Mouse (Mus musculus) ES-Bruce4 (cell line): ENCODE results near the gene Ctu2. TPM values are rescaled to one million over a fixed set of nuclear protein-coding genes. Genes with fewer than 3 reads are reported as not detected.
A peak's percentile ranks its signal among the peaks of the same experiment; 100 is the strongest.

Experiments
- H3K27ac ChIP-seq: 2 replicates; pipeline ENCODE4 v1.5.1; 2012; ENCODE audit warnings: low read length, inconsistent platforms; ENCODE audit not compliant: insufficient read depth
- H3K27me3 ChIP-seq: 2 replicates; pipeline ENCODE4 v1.6.1; 2012; ENCODE audit warnings: mild to moderate bottlenecking, low read length, inconsistent platforms; ENCODE audit not compliant: control insufficient read depth, poor library complexity, insufficient read depth, severe bottlenecking
- H3K36me3 ChIP-seq: 2 replicates; pipeline ENCODE4 v1.6.1; 2012; ENCODE audit warnings: inconsistent platforms, mild to moderate bottlenecking, low read length, moderate library complexity; ENCODE audit not compliant: control insufficient read depth, poor library complexity, insufficient read depth, severe bottlenecking
- H3K4me1 ChIP-seq: one replicate; pipeline ENCODE4 v1.8.1; 2011; ENCODE audit warnings: low read length; ENCODE audit not compliant: control insufficient read depth, insufficient read depth
- H3K4me3 ChIP-seq: 2 replicates; pipeline ENCODE4 v1.5.1; 2011; ENCODE audit warnings: low read depth, mild to moderate bottlenecking, low read length
- H3K9ac ChIP-seq: 2 replicates; pipeline ENCODE4 v1.6.1; 2012; ENCODE audit warnings: low read depth, mild to moderate bottlenecking, inconsistent platforms; ENCODE audit not compliant: poor library complexity, severe bottlenecking
- H3K9me3 ChIP-seq: replicated peaks from 2 replicates; pipeline ENCODE4 v1.6.1; 2012; ENCODE audit warnings: mild to moderate bottlenecking, low read length, inconsistent platforms; ENCODE audit not compliant: control insufficient read depth, poor library complexity, insufficient read depth, severe bottlenecking
- CTCF ChIP-seq: IDR thresholded peaks from one replicate; pipeline ENCODE4 v1.8.1; 2011; ENCODE audit warnings: low read depth, low read length
- EP300 ChIP-seq: IDR thresholded peaks from 2 replicates; pipeline ENCODE4 v1.6.1; 2011; ENCODE audit warnings: low read depth, low read length; ENCODE audit not compliant: insufficient read depth
- POLR2A ChIP-seq: IDR thresholded peaks from one replicate; pipeline ENCODE4 v1.8.1; 2011; ENCODE audit warnings: low read length; ENCODE audit not compliant: insufficient read depth
- polyA plus RNA-seq: library from polyadenylated mRNA; stranded (reverse); fragments of >200 nt; gene quantifications from 2 replicates; pipeline ENCODE4 v1.2.4, GENCODE M21; 2011; ENCODE audit warnings: low read depth; ENCODE audit not compliant: missing spikeins, insufficient read depth, insufficient read length

Gene Ctu2
- polyA plus RNA-seq, 1 experiment: 44.2 TPM

- Histone ChIP-seq H3K4me1 (no peaks in the 10 kb centered on the region), H3K27ac (no peak overlapping the region)
- no peak for TF ChIP-seq CTCF
- no peak for TF ChIP-seq POLR2A
- TF ChIP-seq EP300: no peak
Observed at GRCm38 (mm10) chr8:122431694-122432442, 44.1 kb upstream of the Ctu2 start.

GRCm38 (mm10) chr8:122432443-122433268, 43.3 kb upstream of the Ctu2 start, which contains the start of gene Cyba:
Gene Cyba (minus strand): TSS chr8:122432930.
- peaks cover 14% of the 10 kb centered on the region for H3K36me3 ChIP-seq
- H3K27ac ChIP-seq: peak within 1 kb of the TSS; percentile 10; the same call in 1 of the 2 replicates
- H3K9ac ChIP-seq: peak within 1 kb of the TSS; percentile 71
- H3K27me3 ChIP-seq: no peaks in the 10 kb centered on the region
- H3K4me3 ChIP-seq: peak within 1 kb of the TSS; percentile 75
- peak; percentile 68 for TF ChIP-seq POLR2A
- no peak for TF ChIP-seq CTCF
- TF ChIP-seq EP300: peak; percentile 76; the same call in 1 of the 2 replicates
- no peaks in the 10 kb centered on the region for H3K4me1 ChIP-seq
- no peaks in the 10 kb centered on the region for H3K9me3 ChIP-seq

More at GRCm38 (mm10) chr8:122431694-122432442, 44.1 kb upstream of the Ctu2 start:
- Histone ChIP-seq H3K4me3 (peak overlapping the region; percentile 75), H3K9me3 (no peaks in the 10 kb centered on the region), H3K36me3 (peaks cover 14% of the 10 kb centered on the region), H3K9ac (peak overlapping the region; percentile 71), H3K27me3 (no peaks in the 10 kb centered on the region)

GRCm38 (mm10) chr8:122433269-122433905, 42.6 kb upstream of the Ctu2 start:
- Histone ChIP-seq H3K36me3 (peaks cover 14% of the 10 kb centered on the region), H3K27me3 (no peaks in the 10 kb centered on the region), H3K9ac (no peak overlapping the region), H3K27ac (peak overlapping the region; percentile 10; the same call in 1 of the 2 replicates), H3K4me3 (peak overlapping the region; percentile 75; the same call in 1 of the 2 replicates), H3K4me1 (no peaks in the 10 kb centered on the region), H3K9me3 (no peaks in the 10 kb centered on the region)
- peak; percentile 37 for TF ChIP-seq CTCF
- no peak for TF ChIP-seq POLR2A

- Histone ChIP-seq H3K27ac (no peak overlapping the region), H3K4me1 (no peaks in the 10 kb centered on the region), H3K27me3 (no peaks in the 10 kb centered on the region), H3K9me3 (no peaks in the 10 kb centered on the region), H3K36me3 (peaks cover 14% of the 10 kb centered on the region), H3K4me3 (no peak overlapping the region), H3K9ac (no peak overlapping the region)
- no peak for TF ChIP-seq POLR2A
- TF ChIP-seq EP300: no peak
- TF ChIP-seq CTCF: peak; percentile 49
Observed at GRCm38 (mm10) chr8:122435375-122435774, 40.6 kb upstream of the Ctu2 start.

GRCm38 (mm10) chr8:122436146-122436545, 39.8 kb upstream of the Ctu2 start:
- H3K27me3 ChIP-seq: no peaks in the 10 kb centered on the region
- H3K27ac ChIP-seq: no peak overlapping the region
- no peaks in the 10 kb centered on the region for H3K9me3 ChIP-seq
- no peak overlapping the region for H3K4me3 ChIP-seq
- TF ChIP-seq POLR2A (no peak), EP300 (no peak), CTCF (no peak)
- H3K9ac ChIP-seq: no peak overlapping the region
- no peaks in the 10 kb centered on the region for H3K4me1 ChIP-seq
- peaks cover 14% of the 10 kb centered on the region for H3K36me3 ChIP-seq
